Mouse (Mus musculus) cerebellum, postnatal 25 days (tissue): ENCODE results near the gene Tnfrsf13b.
"Not testable (repeated sequence)": the region's sequence is repeated elsewhere in the genome, so short reads cannot be mapped to it uniquely, and the experiment has no call there.

Experiments used
- DNase-seq, 2 experiments: peaks; one replicate each; pipeline ENCODE4 v3.0.0; 2021; ENCODE audit warnings: mixed read lengths in 2 of 2

Tnfrsf13b gene

GRCm38 (mm10) chr11:61174291-61174820 is 47.8 kb downstream of the Tnfrsf13b start:
- peak in 1 of 2 experiments; percentile 74 for DNase-seq

- DNase-seq: peak; percentile 98 to 99
Measured at GRCm38 (mm10) chr11:61174821-61175658, 48.5 kb downstream of the Tnfrsf13b start, which contains the start of gene Usp22. Gene Usp22, minus strand, starts transcription at chr11:61175055.

DNA sequence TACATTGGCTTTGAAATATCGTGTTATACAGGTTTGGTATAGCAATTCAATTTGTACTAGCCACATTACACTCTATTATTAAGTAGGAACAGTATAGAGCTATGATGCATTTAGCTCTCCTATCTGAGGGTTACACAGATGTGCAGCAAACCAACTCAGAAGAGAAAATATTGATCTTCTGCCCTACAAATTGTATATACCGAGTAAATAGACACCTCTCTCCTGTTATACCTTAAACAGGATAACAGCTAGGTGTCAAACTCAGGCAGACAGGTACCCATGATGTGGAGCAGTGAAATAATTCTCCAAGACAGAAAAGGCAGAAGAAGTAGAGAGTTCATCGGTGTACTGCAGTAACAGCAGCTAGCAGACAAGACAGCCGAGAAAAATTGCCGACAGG is 49.2 kb downstream of the Tnfrsf13b start:
- DNase-seq: no peak

DNA sequence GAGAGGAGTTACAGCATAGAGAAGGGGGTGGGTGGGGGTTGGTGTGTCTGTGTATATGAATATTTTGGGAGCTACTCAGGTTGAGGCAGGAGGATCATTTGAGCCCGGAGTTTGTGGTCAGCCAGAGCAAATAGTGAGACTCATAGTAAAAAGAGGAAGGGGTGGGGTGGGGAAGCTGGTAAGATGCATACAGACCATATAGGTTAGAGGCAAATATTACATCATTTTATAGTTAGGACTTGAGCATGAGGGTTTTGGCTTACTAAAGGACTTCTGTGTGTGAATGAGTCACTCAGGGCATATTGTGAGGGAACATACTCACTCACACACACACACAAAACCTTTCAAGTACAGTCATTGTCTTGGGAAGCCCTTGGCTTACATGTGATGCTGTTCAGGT is 49.8 kb downstream of the Tnfrsf13b start:
- DNase-seq: no peak

- DNase-seq: no peak
Measured at GRCm38 (mm10) chr11:61180361-61180760, 53.8 kb downstream of the Tnfrsf13b start.

- DNase-seq: no peak
Measured at GRCm38 (mm10) chr11:61181624-61182023, 55.1 kb downstream of the Tnfrsf13b start.

DNA sequence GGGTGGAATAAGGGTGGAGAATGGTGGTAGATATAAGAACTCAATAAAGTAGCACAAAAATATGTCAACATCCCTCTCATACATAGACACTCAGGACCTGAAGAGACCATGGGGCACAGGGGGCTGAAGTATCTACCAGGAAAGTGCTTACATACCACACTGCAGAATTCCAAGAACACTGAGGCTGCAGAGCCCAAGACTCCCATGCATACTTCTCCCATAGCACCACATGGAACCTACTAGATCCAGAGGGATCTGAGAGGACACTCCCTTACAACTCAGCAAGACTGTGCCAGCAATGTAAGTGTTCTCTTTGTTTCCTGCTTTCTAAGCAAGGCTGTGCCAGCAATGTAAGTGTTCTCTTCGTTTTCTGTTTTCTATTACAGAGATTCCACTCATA is 57.3 kb downstream of the Tnfrsf13b start:
- no peak for DNase-seq

DNA sequence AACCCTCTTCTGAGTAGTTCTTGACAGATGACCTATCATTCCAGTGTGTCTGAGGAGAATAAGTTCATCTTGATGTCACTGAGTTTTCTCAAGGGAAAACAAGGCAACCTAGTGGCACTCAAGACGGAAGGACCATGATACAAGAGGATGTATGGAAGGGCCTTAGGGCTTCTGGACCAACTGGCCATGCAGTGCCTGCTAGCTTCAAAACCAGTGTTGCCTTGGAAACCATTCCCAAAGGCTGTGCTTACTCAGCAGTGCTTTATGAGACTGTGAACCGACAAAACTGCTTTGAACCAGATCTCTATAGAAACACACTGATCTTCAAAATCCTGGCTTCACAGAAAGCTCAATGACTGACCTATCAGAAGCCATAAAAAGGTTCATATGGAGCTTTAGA is 64.2 kb downstream of the Tnfrsf13b start:
- no peak for DNase-seq

DNA sequence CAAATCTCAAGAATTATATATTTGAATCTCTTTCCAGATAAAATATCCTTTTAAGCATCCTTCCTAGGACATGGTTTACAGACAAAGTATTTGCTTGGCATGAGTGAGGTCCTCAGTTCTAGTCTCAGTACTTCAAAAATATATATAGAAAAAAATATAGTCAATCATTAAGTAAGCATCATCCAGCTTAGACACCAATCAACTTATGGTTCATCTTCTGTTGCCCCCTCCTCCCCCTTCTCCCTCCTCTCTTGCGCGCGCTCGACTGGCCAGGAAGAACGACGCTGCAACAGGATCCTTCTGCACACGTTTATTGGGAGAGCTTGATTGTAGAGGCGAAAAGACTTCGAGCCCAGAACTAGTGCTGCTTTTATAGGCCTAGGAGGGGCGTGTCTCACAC is 65.6 kb downstream of the Tnfrsf13b start:
- DNase-seq: not testable (repeated sequence)

GRCm38 (mm10) chr11:61192779-61193178 is 66.2 kb downstream of the Tnfrsf13b start:
- DNase-seq: no peak

- peak; percentile 90 to 95 for DNase-seq
Measured at GRCm38 (mm10) chr11:61193392-61193791, 66.8 kb downstream of the Tnfrsf13b start.

DNA sequence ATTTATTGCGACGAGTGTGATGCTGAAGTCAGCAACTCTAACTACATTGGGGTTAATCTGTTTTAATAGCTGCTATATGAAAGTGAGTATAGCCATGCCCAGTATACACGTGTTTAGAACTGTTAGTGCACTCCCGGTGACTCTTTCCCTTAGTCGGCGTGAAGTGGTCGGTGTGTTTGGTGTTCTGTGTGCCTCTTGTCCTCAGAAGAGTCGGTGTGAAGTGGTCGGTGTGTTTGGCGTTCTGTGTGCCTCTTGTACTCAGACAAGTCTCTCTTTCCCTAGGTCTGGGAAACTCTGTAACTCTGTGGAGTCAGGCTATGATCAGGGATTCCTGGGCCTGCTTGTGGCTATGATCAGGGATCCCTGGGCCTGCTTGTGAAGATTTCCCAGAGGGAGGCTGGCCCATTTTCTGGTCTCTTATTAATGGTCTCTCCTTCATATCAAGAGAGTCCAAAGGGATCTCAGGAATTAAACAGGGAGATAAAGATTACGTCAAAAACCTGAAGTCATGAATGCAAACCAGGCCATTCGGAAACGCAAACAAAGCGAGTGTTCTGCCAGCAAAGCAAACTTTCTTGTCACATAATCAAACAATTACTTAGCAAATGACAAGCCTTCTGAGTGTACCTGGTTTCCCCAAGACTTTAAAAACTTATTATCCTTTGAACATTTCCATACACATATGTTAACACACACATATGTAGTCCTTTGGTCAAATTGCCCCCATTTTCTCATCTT is 70.2 kb downstream of the Tnfrsf13b start:
- DNase-seq: no peak

DNA sequence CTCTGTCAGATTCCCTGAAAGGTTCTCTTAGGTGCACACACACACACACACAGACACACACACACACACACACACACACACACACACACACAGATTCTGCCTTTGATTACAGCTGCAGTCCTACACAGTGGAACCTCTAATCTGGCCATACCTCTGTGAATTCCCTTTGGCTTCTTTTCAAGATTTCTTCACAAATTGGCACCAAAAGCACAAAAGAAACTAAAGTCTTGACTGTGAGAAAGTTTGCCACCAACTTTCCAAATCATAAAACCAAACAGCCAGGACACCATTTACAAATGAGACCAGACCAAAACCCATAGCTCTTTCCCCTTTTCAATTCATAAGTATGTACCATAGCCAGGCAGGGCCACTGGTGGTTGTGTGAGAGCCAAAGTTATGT is 71.4 kb downstream of the Tnfrsf13b start:
- DNase-seq: no peak
